Mouse (Mus musculus) midbrain, embryonic 13.5 days (tissue): ENCODE data around the gene Cpz. TPM values are rescaled to one million over a fixed set of nuclear protein-coding genes. Genes with fewer than 3 reads are reported as not detected.
A peak's percentile ranks its signal among the peaks of the same experiment; 100 is the strongest.

Experiments used
- ATAC-seq: fragments of 200-750 bp; cut with Nextera tagmentation; 2 replicates; pipeline ENCODE4 v1.8.0; 2017; ENCODE audit warnings: mild to moderate bottlenecking, moderate TSS enrichment, moderate library complexity
- H3K27ac ChIP-seq: fragments of 300-500 bp; sonication (generic); 2 replicates; pipeline ENCODE4 v1.5.1; 2015; ENCODE audit warnings: inconsistent platforms, mild to moderate bottlenecking, moderate library complexity
- H3K27me3 ChIP-seq: fragments of 300-500 bp; sonication (generic); 2 replicates; pipeline ENCODE4 v1.6.1; 2015; ENCODE audit warnings: mild to moderate bottlenecking, inconsistent platforms
- H3K36me3 ChIP-seq: fragments of 300-500 bp; sonication (generic); 2 replicates; pipeline ENCODE4 v1.6.1; 2015; ENCODE audit warnings: mild to moderate bottlenecking, inconsistent platforms
- H3K4me1 ChIP-seq: fragments of 300-500 bp; sonication (generic); replicated peaks from 2 replicates; pipeline ENCODE4 v1.6.1; 2015; ENCODE audit warnings: inconsistent platforms
- H3K4me2 ChIP-seq: fragments of 300-500 bp; sonication (generic); replicated peaks from 2 replicates; pipeline ENCODE4 v1.6.1; 2015; ENCODE audit warnings: moderate library complexity, mild to moderate bottlenecking, inconsistent platforms
- H3K4me3 ChIP-seq: fragments of 300-500 bp; sonication (generic); replicated peaks from 2 replicates; pipeline ENCODE4 v1.5.1; 2015; ENCODE audit warnings: mild to moderate bottlenecking, inconsistent platforms
- H3K9ac ChIP-seq: fragments of 300-500 bp; sonication (generic); replicated peaks from 2 replicates; pipeline ENCODE4 v1.6.1; 2015; ENCODE audit warnings: mild to moderate bottlenecking, inconsistent platforms
- H3K9me3 ChIP-seq: fragments of 300-500 bp; sonication (generic); 2 replicates; pipeline ENCODE4 v1.6.1; 2016; ENCODE audit warnings: mild to moderate bottlenecking, inconsistent platforms
- WGBS: fragments of 180-500 bp; shearing (Covaris S2); methylation state at CpG from one replicate; pipeline ENCODE4 v1.1.7; 2015; 5-methylcytosine and 5-hydroxymethylcytosine counted together
- polyA plus RNA-seq: library from polyadenylated mRNA; unstranded; fragments of >200 nt; fragmentation: Nextera tagmentation; extraction: Ambion mirVana; gene quantifications from 2 replicates; pipeline ENCODE4 v1.2.1, GENCODE M21; 2015

Gene Cpz
- polyA plus RNA-seq, 1 experiment from 2014 or later, result 1.0 TPM

DNA sequence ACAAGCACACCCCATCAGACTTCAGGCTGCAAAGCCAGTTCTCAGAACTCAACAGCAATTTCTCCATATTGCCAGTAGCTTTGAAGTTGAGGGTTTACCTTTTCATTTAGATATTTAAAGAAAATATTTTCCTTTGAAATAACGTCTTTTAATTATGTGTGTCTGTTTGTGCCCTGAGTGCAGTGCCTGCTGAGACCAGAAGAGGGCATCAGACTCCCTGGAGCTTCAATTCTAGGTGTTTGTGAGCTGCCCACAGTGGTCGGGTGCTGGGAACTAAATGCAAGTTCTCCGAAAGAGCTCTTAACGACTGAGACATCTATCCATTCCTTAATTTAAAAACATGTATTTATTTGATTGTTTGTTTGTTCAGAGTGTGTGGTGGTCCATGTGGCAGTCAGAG, 65.7 kb downstream of the Cpz start:
- no peak for ATAC-seq
- Histone ChIP-seq H3K4me2 (no peak overlapping the region), H3K27me3 (peaks cover 6% of the 10 kb centered on the region; the same call in 1 of the 2 replicates), H3K9ac (no peak overlapping the region), H3K4me3 (no peak overlapping the region), H3K27ac (no peak overlapping the region), H3K4me1 (peaks cover 9% of the 10 kb centered on the region), H3K36me3 (no peaks in the 10 kb centered on the region), H3K9me3 (no peaks in the 10 kb centered on the region)
- WGBS, result 79% methylated on average over 4 of the region's 4 CpGs

DNA sequence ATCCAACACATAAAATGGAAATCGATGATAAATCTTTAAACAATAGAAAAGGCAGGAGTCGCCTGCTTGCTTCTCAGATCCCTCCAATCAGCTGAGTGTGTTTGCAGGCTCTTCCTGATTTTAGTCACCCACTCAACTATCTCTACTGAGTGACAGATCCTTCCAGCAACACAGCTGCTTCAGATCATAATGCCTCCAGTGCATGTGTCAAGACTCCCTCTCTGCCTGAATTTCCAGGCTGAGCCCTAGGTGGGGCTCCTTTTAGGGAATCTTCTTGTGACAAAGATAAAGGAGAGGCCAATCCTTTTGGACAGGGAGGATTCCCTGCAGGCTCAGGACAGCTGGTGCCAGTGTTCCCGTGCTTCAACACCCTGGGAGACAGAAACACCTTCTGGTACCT, 67.2 kb downstream of the Cpz start:
- Histone ChIP-seq H3K27me3 (peaks cover 6% of the 10 kb centered on the region; the same call in 1 of the 2 replicates), H3K9me3 (no peaks in the 10 kb centered on the region)

GRCm38 (mm10) chr5:35457364-35457763, 68.1 kb downstream of the Cpz start:
- no peak for ATAC-seq
- Histone ChIP-seq H3K27me3 (peaks cover 6% of the 10 kb centered on the region; the same call in 1 of the 2 replicates), H3K4me2 (no peak overlapping the region), H3K9ac (no peak overlapping the region), H3K4me3 (no peak overlapping the region), H3K36me3 (no peaks in the 10 kb centered on the region), H3K9me3 (no peaks in the 10 kb centered on the region), H3K4me1 (peaks cover 25% of the 10 kb centered on the region), H3K27ac (no peak overlapping the region)
- 83% methylated on average over 7 of the region's 7 CpGs for WGBS

More for the DNA sequence above, 67.2 kb downstream of the Cpz start:
- Histone ChIP-seq H3K4me1 (peaks cover 22% of the 10 kb centered on the region), H3K27ac (no peak overlapping the region), H3K4me2 (no peak overlapping the region), H3K4me3 (no peak overlapping the region), H3K36me3 (no peaks in the 10 kb centered on the region), H3K9ac (no peak overlapping the region)
- ATAC-seq, result no peak
- 68% methylated on average over 3 of the region's 3 CpGs for WGBS

GRCm38 (mm10) chr5:35454187-35454800, 71.2 kb downstream of the Cpz start:
- Histone ChIP-seq H3K9me3 (no peaks in the 10 kb centered on the region), H3K4me3 (no peak overlapping the region), H3K27ac (peak overlapping the region; percentile 59), H3K4me1 (peaks cover 30% of the 10 kb centered on the region), H3K36me3 (no peaks in the 10 kb centered on the region), H3K27me3 (peaks cover 6% of the 10 kb centered on the region; the same call in 1 of the 2 replicates), H3K4me2 (peak overlapping the region; percentile 22), H3K9ac (no peak overlapping the region)
- WGBS, result 26% methylated on average over 17 of the region's 17 CpGs
- ATAC-seq, result peak; percentile 82

Other genes starting within 250 kb of the Cpz start
- gene Adra2c, start 247.4 kb downstream of the Cpz start, polyA plus RNA-seq, result 0.05 and 0.07 TPM in 2 replicates
- gene Hmx1, start 136.6 kb downstream of the Cpz start, polyA plus RNA-seq, result not detected in 2 replicates
- 7.0 and 7.2 TPM in 2 replicates for gene Trmt44, start 49.4 kb upstream of the Cpz start, polyA plus RNA-seq
- 15.5 and 17.0 TPM in 2 replicates for gene Acox3, start 57.3 kb upstream of the Cpz start, polyA plus RNA-seq
- gene Htra3, start 154.1 kb upstream of the Cpz start, polyA plus RNA-seq, result 9.3 and 10.4 TPM in 2 replicates
- 2.7 and 3.8 TPM in 2 replicates for gene Sh3tc1, start 214.3 kb upstream of the Cpz start, polyA plus RNA-seq
- gene Ablim2, start 232.2 kb upstream of the Cpz start, polyA plus RNA-seq, result 5.6 and 6.6 TPM in 2 replicates